Mouse (Mus musculus): ENCODE data around the gene Hilpda.

Gene Hilpda

GRCm38 (mm10) chr6:29272312-29273072 is at the start of gene Hilpda:
TSS of gene Hilpda (plus strand) at chr6:29272488.
- DNase-seq (ENCODE audit: low read depth), result peak; percentile 95

- DNase-seq (ENCODE audit: low read depth), result no peak
Measured at GRCm38 (mm10) chr6:29229265-29229913, 42.9 kb upstream of the Hilpda start.

DNA sequence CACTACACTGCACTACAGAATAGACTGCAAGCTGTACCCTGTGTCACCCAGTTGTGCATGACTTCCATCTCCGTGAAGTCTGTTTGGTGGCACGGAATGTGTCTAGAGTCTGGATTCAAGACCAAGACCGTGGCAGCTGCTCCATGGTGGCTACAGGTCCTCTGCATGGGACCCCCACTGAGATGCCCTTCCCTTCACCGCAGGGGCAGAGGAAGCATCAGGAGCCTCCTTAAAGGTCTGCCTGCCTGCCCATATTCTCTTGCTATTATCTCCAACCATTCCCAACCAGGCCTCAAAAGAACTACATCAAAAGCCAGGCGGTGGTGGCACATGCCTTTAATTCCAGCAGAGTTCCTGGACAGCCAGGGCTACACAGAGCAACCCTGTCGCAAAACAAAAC is 41.9 kb upstream of the Hilpda start:
- DNase-seq (ENCODE audit: low read depth), result no peak

DNA sequence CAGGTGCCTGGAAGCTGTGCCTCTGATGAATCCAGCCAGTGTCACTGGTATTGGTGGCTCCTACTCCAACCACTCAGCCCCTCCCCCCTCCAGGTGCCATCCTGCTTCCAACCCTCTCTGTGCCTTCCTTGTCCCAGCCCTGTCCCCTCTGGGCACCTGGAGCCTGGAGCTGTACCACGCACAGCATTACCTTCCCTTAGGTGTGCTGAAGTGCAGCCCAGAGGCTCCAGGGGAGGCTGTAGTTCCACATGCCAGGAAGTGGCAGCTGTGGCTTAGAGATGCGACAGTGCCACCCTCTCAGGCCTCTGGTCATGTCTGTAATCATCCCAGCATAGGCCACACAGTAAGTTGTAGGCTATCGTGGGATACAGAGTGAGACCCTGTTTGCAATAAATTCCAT is 40.5 kb upstream of the Hilpda start:
- no peak for DNase-seq (ENCODE audit: low read depth)

DNA sequence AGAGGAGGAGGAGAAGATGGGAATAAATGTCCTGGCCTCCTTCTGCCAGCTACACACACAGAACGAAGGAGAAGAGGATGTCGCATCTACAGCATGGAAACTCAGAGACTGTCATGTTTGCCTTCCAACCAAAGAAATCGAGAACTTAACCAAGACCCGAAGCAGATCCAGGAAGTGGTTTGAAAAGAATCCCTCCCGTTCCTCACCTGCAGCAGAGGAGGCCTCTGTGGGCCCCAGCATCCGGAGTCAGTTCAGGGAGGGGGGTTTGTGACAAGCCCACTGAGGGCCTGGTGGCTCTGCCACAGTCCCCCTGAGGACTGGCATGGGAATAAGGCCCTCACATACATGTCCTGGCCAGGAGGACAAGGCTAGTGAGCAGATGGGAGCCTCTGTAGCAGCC is 40.0 kb upstream of the Hilpda start:
- DNase-seq (ENCODE audit: low read depth), result no peak

DNA sequence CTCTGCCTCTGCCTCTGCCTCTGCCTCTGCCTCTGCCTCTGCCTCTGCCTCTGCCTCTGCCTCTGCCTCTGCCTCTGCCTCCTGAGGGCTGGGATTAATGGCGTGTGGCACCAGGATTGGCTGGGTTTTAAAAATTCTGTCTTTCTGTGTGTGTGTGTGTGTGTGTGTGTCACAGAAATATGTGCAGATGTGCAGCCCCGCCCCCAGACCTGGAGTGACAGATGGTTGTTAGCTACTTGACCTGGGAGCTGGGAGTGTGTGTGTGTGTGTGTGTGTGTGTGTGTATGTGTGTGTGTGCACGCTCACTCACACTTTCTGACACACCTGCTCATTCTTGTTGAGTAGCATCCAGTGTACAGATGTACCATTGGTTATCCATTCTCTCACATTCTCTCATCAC is 38.6 kb upstream of the Hilpda start:
- no peak for DNase-seq (ENCODE audit: low read depth)

GRCm38 (mm10) chr6:29234272-29234671 is 38.0 kb upstream of the Hilpda start:
- no peak for DNase-seq (ENCODE audit: low read depth)

DNA sequence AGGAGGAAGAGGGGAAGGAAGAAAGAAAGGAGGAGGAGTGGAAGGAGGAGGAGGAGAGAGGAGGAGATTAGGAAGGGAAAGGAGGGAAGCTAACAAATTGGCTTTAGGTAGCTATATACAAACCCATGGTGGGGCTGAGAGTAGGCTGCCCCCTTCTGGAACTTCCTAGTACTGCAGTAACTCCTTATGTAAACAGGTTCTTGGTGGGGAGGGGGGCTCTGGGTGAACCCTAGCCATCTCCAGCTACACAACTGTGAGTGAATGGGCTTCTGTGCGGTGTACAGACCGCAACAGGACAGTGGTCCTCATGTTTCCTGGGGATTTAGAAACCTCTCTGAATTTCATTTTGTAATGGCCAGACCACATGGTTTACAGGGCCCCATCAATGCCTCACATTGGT is 31.5 kb upstream of the Hilpda start:
- no peak for DNase-seq (ENCODE audit: low read depth)

- DNase-seq (ENCODE audit: low read depth), result no peak
Measured at GRCm38 (mm10) chr6:29241697-29242096, 30.6 kb upstream of the Hilpda start.

DNA sequence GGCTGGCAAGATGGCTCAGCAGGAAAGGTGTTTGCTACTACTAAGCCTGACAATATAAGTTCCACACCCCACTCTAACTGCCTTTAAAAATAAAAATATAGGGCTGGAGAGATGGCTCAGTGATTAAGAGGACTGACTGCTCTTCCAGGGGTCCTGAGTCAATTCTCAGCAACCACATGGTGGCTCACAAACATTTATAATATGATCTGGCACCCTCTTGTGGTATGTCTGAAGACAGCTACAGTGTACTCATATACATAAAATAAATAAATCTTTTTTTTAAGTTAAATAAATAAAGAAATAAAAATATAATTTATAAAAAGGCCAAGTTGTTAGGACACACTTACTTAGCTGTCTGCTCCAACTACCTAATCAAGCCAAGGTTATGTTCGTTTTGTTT is 30.0 kb upstream of the Hilpda start:
- no peak for DNase-seq (ENCODE audit: low read depth)

- DNase-seq (ENCODE audit: low read depth), result no peak
Measured at GRCm38 (mm10) chr6:29245272-29246120, 26.8 kb upstream of the Hilpda start.

GRCm38 (mm10) chr6:29246183-29246582 is 26.1 kb upstream of the Hilpda start:
- DNase-seq (ENCODE audit: low read depth), result no peak

DNA sequence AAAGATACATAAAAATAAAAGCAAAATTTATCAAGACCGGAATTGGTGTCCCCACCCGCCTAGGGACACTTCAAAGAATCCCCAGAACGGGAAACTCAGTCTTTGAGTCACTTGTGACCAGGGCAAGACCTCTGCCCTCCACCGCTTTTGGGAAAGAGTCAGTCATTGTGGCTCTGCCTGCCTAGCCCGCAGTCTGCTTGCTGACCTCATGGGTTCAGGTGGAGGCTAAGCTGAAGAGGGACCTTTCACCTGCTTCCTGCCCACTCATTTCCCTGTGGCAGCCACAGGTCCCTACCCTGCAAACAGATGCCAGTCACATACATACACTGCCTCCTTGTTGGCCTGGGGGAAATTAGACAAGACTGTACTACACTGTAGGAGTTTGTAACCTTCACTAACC is 25.7 kb upstream of the Hilpda start:
- DNase-seq (ENCODE audit: low read depth), result no peak

DNA sequence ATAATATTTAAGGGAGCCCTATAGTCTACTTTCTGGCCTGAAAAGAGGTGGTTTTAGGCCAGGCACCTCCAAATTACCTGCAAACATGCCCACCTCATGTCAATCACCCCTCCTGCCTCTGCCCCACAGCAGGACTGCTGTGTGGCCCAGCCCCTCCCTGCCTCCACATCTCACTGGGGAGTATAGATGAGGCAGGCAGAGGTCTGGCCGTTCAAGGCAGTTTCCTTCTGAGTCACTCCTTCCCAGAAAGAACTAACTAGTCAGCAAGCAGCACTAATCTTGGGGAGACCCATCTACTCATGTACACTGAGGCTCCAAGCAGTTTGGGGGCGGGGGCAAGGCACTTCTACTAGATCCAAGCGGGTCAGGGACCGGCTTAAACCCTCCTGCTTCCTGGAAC is 25.2 kb upstream of the Hilpda start:
- no peak for DNase-seq (ENCODE audit: low read depth)

DNA sequence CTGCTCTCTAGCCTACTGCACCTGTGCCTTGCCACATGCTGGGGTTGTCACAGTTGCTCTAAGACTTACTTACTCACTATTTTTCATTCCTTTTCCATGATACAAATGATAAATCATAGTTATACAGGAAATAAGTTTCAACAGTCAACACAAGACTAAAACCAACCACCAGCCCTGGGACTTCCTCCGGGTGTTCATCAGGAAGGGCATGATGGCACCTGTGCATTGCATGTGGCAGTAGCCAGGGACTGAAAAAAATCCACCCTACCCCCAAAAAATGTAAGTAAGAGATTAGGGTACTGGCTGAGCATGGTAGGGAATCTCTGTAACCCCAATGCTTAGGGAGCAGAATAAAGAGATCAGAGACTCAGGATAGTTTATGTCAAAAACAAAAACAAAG is 12.9 kb upstream of the Hilpda start:
- DNase-seq (ENCODE audit: low read depth), result no peak

DNA sequence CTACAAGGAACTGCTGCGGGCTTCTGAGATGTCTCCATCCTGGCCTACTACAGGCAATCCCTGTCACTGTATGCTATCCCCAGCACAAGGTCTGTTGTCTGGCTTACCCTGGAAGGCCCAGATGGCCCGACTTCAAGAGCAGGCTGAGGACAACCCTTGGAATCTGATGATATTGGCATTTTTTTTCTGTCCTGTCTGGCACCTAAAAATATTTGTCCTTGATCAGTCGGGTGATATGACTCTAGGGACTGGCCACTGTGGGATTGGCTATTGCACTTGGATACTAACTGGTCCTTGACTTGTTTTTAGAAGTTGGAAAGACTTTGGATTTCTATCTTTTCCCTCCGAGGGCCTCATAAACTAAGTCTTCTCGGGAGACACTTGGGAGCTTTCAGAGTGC is 10.5 kb upstream of the Hilpda start:
- no peak for DNase-seq (ENCODE audit: low read depth)

- peak; percentile 90 for DNase-seq (ENCODE audit: low read depth)
Measured at GRCm38 (mm10) chr6:29263650-29264455, 8.4 kb upstream of the Hilpda start.

DNA sequence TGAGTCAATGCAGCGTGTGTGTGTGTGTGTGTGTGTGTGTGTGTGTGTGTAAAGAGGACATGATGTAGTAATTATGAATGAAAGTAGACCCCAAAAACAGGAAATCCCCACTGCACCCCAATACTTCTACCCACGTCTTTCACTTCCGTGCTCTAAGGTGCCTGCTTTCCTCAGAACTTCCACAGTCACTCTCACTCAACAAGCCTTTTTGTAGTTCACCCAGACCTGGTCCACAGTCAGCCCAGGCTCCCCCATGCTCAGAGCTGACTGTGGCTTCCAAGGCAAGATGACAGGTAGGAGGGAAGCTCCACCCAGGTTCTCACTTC is 7.9 kb upstream of the Hilpda start:
- DNase-seq (ENCODE audit: low read depth), result no peak

DNA sequence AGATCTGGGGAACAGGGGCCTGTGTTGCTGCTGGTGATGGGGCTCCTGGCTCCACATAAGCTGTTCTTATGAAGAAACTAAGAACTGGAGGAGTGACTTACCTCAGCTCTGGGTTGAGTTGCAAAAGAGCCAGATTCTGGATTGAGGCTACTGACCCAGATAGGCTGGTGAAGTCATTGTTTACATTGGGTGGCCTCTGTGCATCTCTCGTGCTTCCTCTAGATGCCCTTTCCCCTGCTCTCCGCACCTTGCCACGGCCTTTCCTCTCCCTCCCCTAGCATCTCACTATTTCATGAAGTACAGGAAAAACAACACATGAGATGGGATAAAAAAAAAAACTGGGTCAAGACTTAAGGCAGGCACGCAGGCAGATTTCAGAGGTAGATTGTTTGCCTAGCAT is 5.4 kb upstream of the Hilpda start:
- no peak for DNase-seq (ENCODE audit: low read depth)

DNA sequence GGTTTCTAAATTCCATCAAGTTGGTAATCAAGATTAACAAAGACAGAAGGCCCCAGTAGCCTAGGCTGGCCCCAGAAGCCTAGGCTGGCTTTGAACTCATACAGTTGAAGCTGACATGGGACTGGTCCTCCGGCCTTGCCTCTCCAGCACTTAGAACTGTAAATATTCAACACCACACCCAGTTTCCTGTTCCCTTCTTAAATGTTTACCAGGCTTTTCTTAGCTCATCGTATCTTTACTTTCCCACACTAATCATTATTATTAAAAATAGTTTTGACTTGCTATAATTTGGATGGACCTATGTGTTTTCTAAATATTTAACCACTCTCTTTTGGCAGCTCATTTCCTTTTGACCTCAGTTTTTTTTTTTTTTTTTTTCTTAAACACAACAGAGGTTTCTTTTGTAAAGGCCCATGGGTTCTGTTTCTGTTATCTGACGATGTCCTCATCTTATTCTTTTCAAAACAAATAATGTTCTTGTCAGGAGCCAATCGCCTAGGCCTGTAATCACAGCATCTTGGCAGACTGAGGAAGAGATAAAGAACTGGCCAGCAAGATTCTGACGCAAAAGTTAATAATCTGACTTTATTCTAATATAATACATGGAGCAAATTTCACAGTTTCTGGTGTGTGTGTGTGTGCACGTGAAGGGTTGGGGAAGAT is 3.2 kb upstream of the Hilpda start:
- DNase-seq (ENCODE audit: low read depth), result no peak

DNA sequence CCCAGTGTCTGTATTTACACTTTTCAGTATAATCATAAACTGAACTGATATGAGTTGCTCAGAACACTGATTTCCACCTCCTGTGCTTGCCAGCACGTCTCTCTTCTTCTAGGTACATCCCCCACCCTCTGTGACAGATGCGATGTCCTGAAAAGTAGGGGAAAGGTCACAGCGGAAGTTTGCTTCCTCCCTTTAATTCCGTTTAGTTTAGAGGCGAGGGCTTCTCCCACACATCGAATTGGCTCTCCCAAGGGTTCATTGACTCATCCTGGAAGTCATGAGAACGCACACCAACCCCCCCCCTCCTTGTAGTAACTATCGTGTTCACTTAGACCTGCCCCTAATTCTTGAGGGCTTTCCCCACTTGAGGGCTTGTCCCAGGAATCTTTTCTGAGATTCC is 1.3 kb upstream of the Hilpda start:
- DNase-seq (ENCODE audit: low read depth), result no peak

DNA sequence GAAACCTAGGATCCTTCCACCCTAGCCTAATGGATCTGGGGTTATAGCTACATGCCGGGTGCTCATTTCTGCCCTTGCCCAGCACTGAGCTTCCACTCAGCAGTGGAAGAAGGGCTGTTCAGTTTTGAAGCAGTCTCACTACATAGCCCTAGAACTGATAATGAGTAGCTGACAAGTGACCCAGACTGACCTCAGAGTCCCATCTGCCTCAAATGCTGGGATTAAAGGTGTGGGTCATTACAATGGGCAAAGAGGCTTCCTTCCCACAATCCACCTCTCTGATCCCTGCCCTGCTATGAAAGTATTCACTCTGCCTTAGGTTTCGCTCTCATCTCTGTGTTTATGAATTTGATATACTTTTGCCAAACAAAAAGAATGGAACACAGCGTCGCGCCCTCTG is 4.5 kb downstream of the Hilpda start:
- DNase-seq (ENCODE audit: low read depth), result no peak
